Mouse (Mus musculus): ENCODE measurements at regions not wholly inside any gene's neighbourhood (a gene's known extent, or its start where the extent isn't known, plus 50 kb on each side); places are given as distances from the start of the nearest gene placed in this dataset.

- H3K27ac ChIP-seq (replicated peaks; ENCODE audit: low read depth, low read length): no peak overlapping the region
- no peaks in the 10 kb centered on the region for H3K4me1 ChIP-seq (ENCODE audit: control insufficient read depth, insufficient read depth, low read length)
- WGBS: 75% methylated on average over 9 of the region's 9 CpGs
- no peak overlapping the region for H3K4me2 ChIP-seq (ENCODE audit: low read depth, low read length)
- no peak for ATAC-seq (replicated peaks; ENCODE audit: insufficient number of reproducible peaks, low FRiP score, low TSS enrichment, low read depth)
- H3K36me3 ChIP-seq (replicated peaks; ENCODE audit: control insufficient read depth, insufficient read depth, low read depth, low read length): no peaks in the 10 kb centered on the region
- no peak for DNase-seq (ENCODE audit: low spot score)
- no peak overlapping the region for H3K9ac ChIP-seq (replicated peaks; ENCODE audit: low read length)
- H3K27me3 ChIP-seq (ENCODE audit: control insufficient read depth, insufficient read depth, low read length): no peaks in the 10 kb centered on the region
- H3K9me3 ChIP-seq (replicated peaks; ENCODE audit: control insufficient read depth, low read length): no peaks in the 10 kb centered on the region
- H3K4me3 ChIP-seq (ENCODE audit: low read depth, low read length): no peak overlapping the region
Measured at GRCm38 (mm10) chr5:75745311-75745710, 170.6 kb downstream of the Kit start.

GRCm38 (mm10) chr5:75744475-75745045 is 169.8 kb downstream of the Kit start:
- no peak overlapping the region for H3K9ac ChIP-seq (replicated peaks; ENCODE audit: low read length)
- H3K36me3 ChIP-seq (replicated peaks; ENCODE audit: control insufficient read depth, insufficient read depth, low read depth, low read length): no peaks in the 10 kb centered on the region
- DNase-seq (ENCODE audit: low spot score): no peak
- no peak overlapping the region for H3K4me2 ChIP-seq (ENCODE audit: low read depth, low read length)
- H3K27me3 ChIP-seq (ENCODE audit: control insufficient read depth, insufficient read depth, low read length): no peaks in the 10 kb centered on the region
- WGBS: 34% methylated on average over 6 of the region's 6 CpGs
- H3K9me3 ChIP-seq (replicated peaks; ENCODE audit: control insufficient read depth, low read length): no peaks in the 10 kb centered on the region
- no peaks in the 10 kb centered on the region for H3K4me1 ChIP-seq (ENCODE audit: control insufficient read depth, insufficient read depth, low read length)
- H3K27ac ChIP-seq (replicated peaks; ENCODE audit: low read depth, low read length): no peak overlapping the region
- ATAC-seq (replicated peaks; ENCODE audit: insufficient number of reproducible peaks, low FRiP score, low TSS enrichment, low read depth): no peak
- H3K4me3 ChIP-seq (ENCODE audit: low read depth, low read length): no peak overlapping the region

GRCm38 (mm10) chr5:75739336-75739735 is 164.6 kb downstream of the Kit start:
- Histone ChIP-seq H3K4me1 (ENCODE audit: control insufficient read depth, insufficient read depth, low read length) (no peaks in the 10 kb centered on the region), H3K9me3 (replicated peaks; ENCODE audit: control insufficient read depth, low read length) (no peaks in the 10 kb centered on the region), H3K27ac (replicated peaks; ENCODE audit: low read depth, low read length) (no peak overlapping the region), H3K27me3 (ENCODE audit: control insufficient read depth, insufficient read depth, low read length) (no peaks in the 10 kb centered on the region), H3K4me3 (ENCODE audit: low read depth, low read length) (no peak overlapping the region), H3K36me3 (replicated peaks; ENCODE audit: control insufficient read depth, insufficient read depth, low read depth, low read length) (no peaks in the 10 kb centered on the region), H3K9ac (replicated peaks; ENCODE audit: low read length) (no peak overlapping the region), H3K4me2 (ENCODE audit: low read depth, low read length) (no peak overlapping the region)
- WGBS: 60% methylated on average over 8 of the region's 8 CpGs
- DNase-seq (ENCODE audit: low spot score) (no peak), ATAC-seq (replicated peaks; ENCODE audit: insufficient number of reproducible peaks, low FRiP score, low TSS enrichment, low read depth) (no peak)

GRCm38 (mm10) chr5:75738445-75738844 is 163.7 kb downstream of the Kit start:
- no peaks in the 10 kb centered on the region for H3K36me3 ChIP-seq (replicated peaks; ENCODE audit: control insufficient read depth, insufficient read depth, low read depth, low read length)
- WGBS: 63% methylated on average over 2 of the region's 2 CpGs
- no peak overlapping the region for H3K27ac ChIP-seq (replicated peaks; ENCODE audit: low read depth, low read length)
- ATAC-seq (replicated peaks; ENCODE audit: insufficient number of reproducible peaks, low FRiP score, low TSS enrichment, low read depth) (no peak), DNase-seq (ENCODE audit: low spot score) (no peak)
- H3K4me2 ChIP-seq (ENCODE audit: low read depth, low read length): no peak overlapping the region
- H3K27me3 ChIP-seq (ENCODE audit: control insufficient read depth, insufficient read depth, low read length): no peaks in the 10 kb centered on the region
- H3K4me3 ChIP-seq (ENCODE audit: low read depth, low read length): no peak overlapping the region
- H3K9ac ChIP-seq (replicated peaks; ENCODE audit: low read length): no peak overlapping the region
- H3K4me1 ChIP-seq (ENCODE audit: control insufficient read depth, insufficient read depth, low read length): no peaks in the 10 kb centered on the region
- H3K9me3 ChIP-seq (replicated peaks; ENCODE audit: control insufficient read depth, low read length): no peaks in the 10 kb centered on the region

GRCm38 (mm10) chr5:75737752-75738151 is 163.0 kb downstream of the Kit start:
- Histone ChIP-seq H3K27ac (replicated peaks; ENCODE audit: low read depth, low read length) (no peak overlapping the region), H3K36me3 (replicated peaks; ENCODE audit: control insufficient read depth, insufficient read depth, low read depth, low read length) (no peaks in the 10 kb centered on the region), H3K4me1 (ENCODE audit: control insufficient read depth, insufficient read depth, low read length) (no peaks in the 10 kb centered on the region), H3K9ac (replicated peaks; ENCODE audit: low read length) (no peak overlapping the region), H3K4me2 (ENCODE audit: low read depth, low read length) (no peak overlapping the region), H3K4me3 (ENCODE audit: low read depth, low read length) (no peak overlapping the region), H3K27me3 (ENCODE audit: control insufficient read depth, insufficient read depth, low read length) (no peaks in the 10 kb centered on the region), H3K9me3 (replicated peaks; ENCODE audit: control insufficient read depth, low read length) (no peaks in the 10 kb centered on the region)
- WGBS: 82% methylated on average over 7 of the region's 7 CpGs
- DNase-seq (ENCODE audit: low spot score) (no peak), ATAC-seq (replicated peaks; ENCODE audit: insufficient number of reproducible peaks, low FRiP score, low TSS enrichment, low read depth) (no peak)

- no peaks in the 10 kb centered on the region for H3K27me3 ChIP-seq (ENCODE audit: control insufficient read depth, insufficient read depth, low read length)
- H3K9me3 ChIP-seq (replicated peaks; ENCODE audit: control insufficient read depth, low read length): no peaks in the 10 kb centered on the region
- no peak overlapping the region for H3K4me3 ChIP-seq (ENCODE audit: low read depth, low read length)
- H3K36me3 ChIP-seq (replicated peaks; ENCODE audit: control insufficient read depth, insufficient read depth, low read depth, low read length): no peaks in the 10 kb centered on the region
- no peak overlapping the region for H3K4me2 ChIP-seq (ENCODE audit: low read depth, low read length)
- no peak overlapping the region for H3K9ac ChIP-seq (replicated peaks; ENCODE audit: low read length)
- no peak overlapping the region for H3K27ac ChIP-seq (replicated peaks; ENCODE audit: low read depth, low read length)
- ATAC-seq (replicated peaks; ENCODE audit: insufficient number of reproducible peaks, low FRiP score, low TSS enrichment, low read depth): no peak
- DNase-seq (ENCODE audit: low spot score): no peak
- no peaks in the 10 kb centered on the region for H3K4me1 ChIP-seq (ENCODE audit: control insufficient read depth, insufficient read depth, low read length)
Measured at GRCm38 (mm10) chr5:75736318-75736717, 161.6 kb downstream of the Kit start.

- Histone ChIP-seq H3K4me2 (ENCODE audit: low read depth, low read length) (no peak overlapping the region), H3K9me3 (replicated peaks; ENCODE audit: control insufficient read depth, low read length) (no peaks in the 10 kb centered on the region), H3K9ac (replicated peaks; ENCODE audit: low read length) (no peak overlapping the region), H3K4me3 (ENCODE audit: low read depth, low read length) (no peak overlapping the region), H3K36me3 (replicated peaks; ENCODE audit: control insufficient read depth, insufficient read depth, low read depth, low read length) (no peaks in the 10 kb centered on the region), H3K27ac (replicated peaks; ENCODE audit: low read depth, low read length) (no peak overlapping the region), H3K4me1 (ENCODE audit: control insufficient read depth, insufficient read depth, low read length) (no peaks in the 10 kb centered on the region), H3K27me3 (ENCODE audit: control insufficient read depth, insufficient read depth, low read length) (no peaks in the 10 kb centered on the region)
- WGBS: 88% methylated on average over 14 of the region's 14 CpGs
- ATAC-seq (replicated peaks; ENCODE audit: insufficient number of reproducible peaks, low FRiP score, low TSS enrichment, low read depth) (no peak), DNase-seq (ENCODE audit: low spot score) (no peak)
Measured at GRCm38 (mm10) chr5:75734508-75734907, 159.8 kb downstream of the Kit start.

GRCm38 (mm10) chr5:75734043-75734442 is 159.3 kb downstream of the Kit start:
- Histone ChIP-seq H3K27me3 (ENCODE audit: control insufficient read depth, insufficient read depth, low read length) (no peaks in the 10 kb centered on the region), H3K4me2 (ENCODE audit: low read depth, low read length) (no peak overlapping the region), H3K4me1 (ENCODE audit: control insufficient read depth, insufficient read depth, low read length) (no peaks in the 10 kb centered on the region), H3K36me3 (replicated peaks; ENCODE audit: control insufficient read depth, insufficient read depth, low read depth, low read length) (no peaks in the 10 kb centered on the region), H3K9me3 (replicated peaks; ENCODE audit: control insufficient read depth, low read length) (no peaks in the 10 kb centered on the region), H3K27ac (replicated peaks; ENCODE audit: low read depth, low read length) (no peak overlapping the region), H3K9ac (replicated peaks; ENCODE audit: low read length) (no peak overlapping the region), H3K4me3 (ENCODE audit: low read depth, low read length) (no peak overlapping the region)
- ATAC-seq (replicated peaks; ENCODE audit: insufficient number of reproducible peaks, low FRiP score, low TSS enrichment, low read depth): no peak
- WGBS: 91% methylated on average over 6 of the region's 6 CpGs
- no peak for DNase-seq (ENCODE audit: low spot score)
